ENCODE assay signal across 24 mouse cellular contexts in the genomic region with DNA sequence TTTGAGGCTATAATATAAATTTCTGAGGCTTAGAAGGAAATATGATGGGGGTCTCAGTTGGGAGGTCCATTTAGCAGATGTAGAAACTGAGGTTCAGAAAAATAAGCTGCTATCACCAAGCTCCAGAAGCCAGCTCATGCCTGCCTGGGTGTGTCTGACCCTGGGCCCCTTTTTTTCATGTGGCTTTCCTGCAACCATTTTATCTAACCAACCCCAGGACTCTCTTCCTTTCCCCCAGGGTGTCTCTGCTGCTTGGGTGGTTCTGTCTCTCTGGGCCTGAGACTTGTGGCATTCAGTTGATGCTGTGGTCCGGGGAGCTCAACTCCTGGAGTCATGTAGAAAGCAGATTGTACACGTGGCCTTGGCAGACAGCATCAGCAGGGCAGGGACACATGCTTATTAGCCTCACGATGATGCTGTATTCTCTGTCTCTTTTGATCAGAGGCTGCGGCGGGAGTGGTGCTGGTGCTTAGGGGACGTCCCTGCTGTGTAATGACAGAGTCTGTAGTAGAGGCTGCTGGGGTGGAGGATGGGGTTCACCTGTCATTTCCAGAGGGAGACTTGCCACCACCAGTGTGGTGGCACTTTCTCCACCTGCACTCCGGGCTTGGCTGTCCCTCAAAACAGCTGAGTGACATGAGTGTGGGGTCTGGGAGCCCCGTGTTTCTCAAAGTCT. TPM values are rescaled to one million over a fixed set of nuclear protein-coding genes. Genes with fewer than 3 reads are reported as not detected.
DNase-seq lines count a peak whose midpoint lies in the region; ATAC-seq and TF ChIP-seq lines count a peak whose summit lies in the region.
"Had no signal": no experiment of that assay in that cellular context is flagged by ENCODE, and none has a peak within 500 bp of the region (broad histone marks: within the 10 kb centered on the region; RNA-seq: fewer than 3 reads in every experiment).

No protein-coding gene starts in this region.

- H3K27me3 ChIP-seq in heart, embryonic 10.5 days (ENCODE audit: insufficient read depth, poor library complexity, severe bottlenecking): peaks cover 68% of the 10 kb centered on the region
- H3K27me3 ChIP-seq in liver, embryonic 14.5 days (ENCODE audit: control insufficient read depth, insufficient read depth, low read length): no peaks in the 10 kb centered on the region
- peaks cover 3% of the 10 kb centered on the region; the same call in 1 of the 2 replicates for H3K27me3 ChIP-seq in intestine, embryonic 16.5 days (replicated peaks; ENCODE audit: control insufficient read depth, insufficient read depth, low read length)
- no peaks in the 10 kb centered on the region for H3K27me3 ChIP-seq in kidney, adult 2 months (replicated peaks; ENCODE audit: control insufficient read depth, insufficient read depth, low read length)
- H3K27me3 ChIP-seq: intestine, embryonic 15.5 days had no signal

- intact Hi-C loops in heart, postnatal 25 days (cut with DNase I): no loop called here

- peak; percentile 36; the same call in 1 of the 2 replicates for TF ChIP-seq EP300 in liver, embryonic 14.5 days (IDR thresholded peaks at IDR 0.05; ENCODE audit: low read depth)

- TF ChIP-seq POLR2A in kidney, adult 2 months (IDR thresholded peaks at IDR 0.05; ENCODE audit: low read depth, low read length): no peak

- no peak overlapping the region for H3K9ac ChIP-seq in liver, embryonic 14.5 days (replicated peaks)
- H3K9ac ChIP-seq in intestine, embryonic 16.5 days (ENCODE audit: low read depth, low read length): no peak overlapping the region
- H3K9ac ChIP-seq: embryonic facial prominence, embryonic 15.5 days; intestine, embryonic 15.5 days; kidney, embryonic 15.5 days had no signal

- H3K27ac ChIP-seq in heart, embryonic 10.5 days: peak overlapping the region; percentile 65; the same call in 1 of the 2 replicates
- peak overlapping the region; percentile 62 for H3K27ac ChIP-seq in liver, embryonic 14.5 days
- no peak overlapping the region for H3K27ac ChIP-seq in intestine, embryonic 16.5 days (ENCODE audit: low read length)
- no peak overlapping the region for H3K27ac ChIP-seq in kidney, adult 2 months (ENCODE audit: insufficient read depth, low read depth, low read length)
- H3K27ac ChIP-seq: embryonic facial prominence, embryonic 15.5 days; intestine, embryonic 15.5 days; kidney, embryonic 15.5 days; macrophage had no signal

- H3K36me3 ChIP-seq in heart, embryonic 10.5 days: no peaks in the 10 kb centered on the region
- H3K36me3 ChIP-seq in liver, embryonic 14.5 days (replicated peaks; ENCODE audit: control insufficient read depth, insufficient read depth, low read depth): no peaks in the 10 kb centered on the region
- H3K36me3 ChIP-seq in intestine, embryonic 16.5 days (ENCODE audit: control insufficient read depth, insufficient read depth, low read length): no peaks in the 10 kb centered on the region
- no peaks in the 10 kb centered on the region for H3K36me3 ChIP-seq in kidney, adult 2 months (ENCODE audit: control insufficient read depth, insufficient read depth, low read length)
- H3K36me3 ChIP-seq: embryonic facial prominence, embryonic 15.5 days; intestine, embryonic 15.5 days; kidney, embryonic 15.5 days had no signal

- H3K4me1 ChIP-seq in heart, embryonic 10.5 days: peaks cover 23% of the 10 kb centered on the region
- H3K4me1 ChIP-seq in liver, embryonic 14.5 days (replicated peaks; ENCODE audit: control insufficient read depth in 2 of 2, insufficient read depth in 2 of 2, low read length in 1 of 2): peaks cover 0 to 12% of the 10 kb centered on the region in 2 experiments; a peak in 2 of 4 replicates
- H3K4me1 ChIP-seq in intestine, embryonic 16.5 days (ENCODE audit: control insufficient read depth, insufficient read depth, low read length): no peaks in the 10 kb centered on the region
- no peaks in the 10 kb centered on the region for H3K4me1 ChIP-seq in kidney, adult 2 months (ENCODE audit: control insufficient read depth, insufficient read depth, low read length)
- H3K4me1 ChIP-seq: embryonic facial prominence, embryonic 15.5 days; intestine, embryonic 15.5 days had no signal

- peak; percentile 87 for DNase-seq in heart, embryonic 10.5 days (ENCODE audit: low spot score)
- DNase-seq in heart, postnatal 25 days (ENCODE audit: low spot score): no peak
- DNase-seq in CD4-positive, CD25-positive, alpha-beta regulatory T cell, adult 2 months (ENCODE audit: low read depth, low spot score): peak; percentile 40
- peak; percentile 25 for DNase-seq in c-Kit-negative CD71-positive TER-119-positive erythroid progenitor cells, embryonic 14.5 days (ENCODE audit: low read depth, low spot score)
- peak; percentile 12 to 37 (median 28) for DNase-seq in liver, embryonic 14.5 days (ENCODE audit: low read depth in 3 of 3, low spot score in 3 of 3)
- no peak for DNase-seq in retina, postnatal 1 day
- no peak for DNase-seq in kidney, adult 2 months
- DNase-seq: adrenal gland, adult 8-10 months; cerebellum, adult 11-12 months; cerebellum, postnatal 36 days; gastrocnemius, postnatal 25 days; thymus, adult 2 months had no signal

- 0 out of 2 replicates have a peak overlapping the region, but pooled peaks have one; percentile 22 for H3K4me2 ChIP-seq in liver, embryonic 14.5 days (ENCODE audit: low read depth)
- no peak overlapping the region for H3K4me2 ChIP-seq in intestine, embryonic 16.5 days (ENCODE audit: low read depth, low read length)
- H3K4me2 ChIP-seq: embryonic facial prominence, embryonic 15.5 days; intestine, embryonic 15.5 days; kidney, embryonic 15.5 days had no signal

- H3K9me3 ChIP-seq in heart, embryonic 10.5 days: no peaks in the 10 kb centered on the region
- H3K9me3 ChIP-seq in liver, embryonic 14.5 days (ENCODE audit: control insufficient read depth, low read length): no peaks in the 10 kb centered on the region
- H3K9me3 ChIP-seq in intestine, embryonic 16.5 days (ENCODE audit: control insufficient read depth, low read length): no peaks in the 10 kb centered on the region
- H3K9me3 ChIP-seq: embryonic facial prominence, embryonic 15.5 days; intestine, embryonic 15.5 days; kidney, embryonic 15.5 days had no signal

- no peak overlapping the region for H3K4me3 ChIP-seq in heart, embryonic 10.5 days
- no peak overlapping the region for H3K4me3 ChIP-seq in liver, embryonic 14.5 days (ENCODE audit: insufficient read depth in 1 of 2, low read depth in 2 of 2, low read length in 2 of 2)
- H3K4me3 ChIP-seq in intestine, embryonic 16.5 days (ENCODE audit: low read length): no peak overlapping the region
- no peak overlapping the region for H3K4me3 ChIP-seq in kidney, adult 2 months (ENCODE audit: insufficient read depth, low read depth, low read length)
- H3K4me3 ChIP-seq: embryonic facial prominence, embryonic 15.5 days; intestine, embryonic 15.5 days; kidney, embryonic 15.5 days had no signal

- WGBS in heart, embryonic 10.5 days: 73% methylated on average over 8 of the region's 8 CpGs
- 40% methylated on average over 8 of the region's 8 CpGs for WGBS in liver, embryonic 14.5 days (ENCODE audit: insufficient replicate concordance)
- WGBS in intestine, embryonic 16.5 days: 69% methylated on average over 8 of the region's 8 CpGs
- 76% methylated on average over 8 of the region's 8 CpGs for WGBS in kidney, adult 2 months

- no peak for TF ChIP-seq CTCF in liver, embryonic 14.5 days (IDR thresholded peaks at IDR 0.05; ENCODE audit: low read depth)
- no peak for TF ChIP-seq CTCF in kidney, adult 2 months (conservative IDR thresholded peaks at IDR 0.05; ENCODE audit: insufficient read depth, insufficient read length, low read depth, low read length)

- peak; percentile 86 for ATAC-seq in liver, embryonic 14.5 days (ENCODE audit: insufficient read depth)
- no peak for ATAC-seq in intestine, embryonic 16.5 days
- ATAC-seq: intestine, embryonic 15.5 days had no signal

RNA-seq across cellular contexts. Expression of a gene that starts 39.0 kb away (rescaled TPM):
- 0.11 TPM in 1 of 2 replicates, not detected in the other for polyA plus RNA-seq in heart, embryonic 10.5 days (2016; fragmentation: Nextera tagmentation; extraction: Ambion mirVana)
- not detected for total RNA-seq in heart, postnatal 25 days (2021)
- not detected in 2 replicates for polyA plus RNA-seq in liver, embryonic 14.5 days (2012; rRNA removed)
- not detected in 2 replicates for polyA plus RNA-seq in liver, embryonic 14.5 days (2014; fragmentation: Nextera tagmentation; extraction: Ambion mirVana)
- polyA plus RNA-seq in intestine, embryonic 16.5 days (2015; fragmentation: Nextera tagmentation; extraction: Ambion mirVana): not detected in 2 replicates
- polyA plus RNA-seq in kidney, adult 2 months (2012; rRNA removed): not detected in 2 replicates
- total RNA-seq: adrenal gland, adult 8-10 months; gastrocnemius, postnatal 25 days; heart, adult 8-10 months; layer of hippocampus, postnatal 25 days; left cerebral cortex, postnatal 25 days; midbrain, postnatal 0 days had no signal
- polyA plus RNA-seq: embryonic facial prominence, embryonic 15.5 days; heart, postnatal 0 days; intestine, embryonic 15.5 days; kidney, embryonic 15.5 days; limb, embryonic 14.5 days; lung, embryonic 16.5 days; macrophage had no signal

Comparison
In these comparisons a context has a peak if more than half of its experiments do, and no peak if none do; other contexts are left out.
1. DNase-seq: peak in heart, embryonic 10.5 days (single experiment), CD4-positive, CD25-positive, alpha-beta regulatory T cell, adult 2 months (single experiment), c-Kit-negative CD71-positive TER-119-positive erythroid progenitor cells, embryonic 14.5 days (single experiment) and liver, embryonic 14.5 days (3 of 3); none in heart, postnatal 25 days (single experiment), retina, postnatal 1 day (single experiment) and kidney, adult 2 months (single experiment).
2. H3K27ac ChIP-seq: peak in heart, embryonic 10.5 days (single experiment) and liver, embryonic 14.5 days (single experiment); none in intestine, embryonic 16.5 days (single experiment) and kidney, adult 2 months (single experiment).